Mouse (Mus musculus) cerebellum, adult 8-10 months (tissue): ENCODE measurements around the gene Nrxn3.

Experiments
- DNase-seq: peaks from one replicate; pipeline ENCODE4 v3.0.0; 2022

Gene Nrxn3

DNA sequence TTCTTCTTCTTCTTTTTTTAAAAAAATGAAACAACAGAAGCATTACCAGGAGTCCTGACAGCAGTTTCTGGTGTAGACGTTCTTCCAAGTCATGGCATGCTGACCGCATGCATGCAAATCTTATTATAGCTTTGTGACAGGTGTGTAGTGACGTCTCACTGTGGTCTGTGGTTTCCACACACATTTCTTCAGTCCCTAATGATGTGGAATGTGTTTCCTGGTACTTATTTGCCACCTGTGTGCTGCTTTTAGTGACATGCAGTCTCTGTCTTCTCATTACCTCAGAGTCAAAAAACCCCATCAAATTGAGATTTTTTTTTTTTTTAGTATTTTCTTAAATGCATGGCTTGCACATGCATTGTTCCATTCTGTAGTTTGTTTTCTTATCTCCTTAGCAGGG is 222.3 kb downstream of the Nrxn3 start:
- no peak for DNase-seq

- no peak for DNase-seq
These were observed 227.2 kb downstream of the Nrxn3 start for GRCm38 (mm10) chr12:88949870-88950269.

DNA sequence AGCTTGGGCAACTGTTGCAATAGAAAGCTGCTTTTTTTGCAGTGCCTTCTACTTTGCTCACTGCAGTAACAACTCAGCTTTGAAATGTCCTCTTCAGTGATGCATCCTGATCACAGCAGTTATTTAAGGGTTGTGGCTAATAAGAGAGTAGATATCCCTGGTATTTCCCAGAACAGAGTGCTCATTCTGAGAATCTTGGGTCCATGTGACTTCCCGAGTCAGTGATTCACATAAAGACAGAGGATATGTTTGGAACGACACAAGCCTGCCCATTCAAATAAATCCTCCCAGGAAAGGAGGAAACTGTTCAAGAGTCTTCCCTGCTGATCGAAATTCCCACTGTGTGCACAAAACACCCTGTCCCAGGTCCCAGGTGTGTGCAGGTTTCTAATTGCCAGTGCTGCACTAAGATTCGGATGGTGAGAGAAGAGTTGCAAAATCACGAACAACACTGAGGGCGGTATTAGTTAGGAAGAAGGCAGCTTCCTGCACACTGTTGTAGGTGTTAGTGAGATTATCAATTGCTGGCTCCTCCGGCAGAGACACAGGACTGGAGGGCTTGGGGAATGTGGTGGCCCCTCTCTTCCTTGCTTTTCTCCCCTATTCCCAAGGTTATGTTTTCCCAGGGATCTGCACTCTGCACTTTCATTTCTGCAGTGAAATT is 230.4 kb downstream of the Nrxn3 start:
- DNase-seq, result no peak

DNA sequence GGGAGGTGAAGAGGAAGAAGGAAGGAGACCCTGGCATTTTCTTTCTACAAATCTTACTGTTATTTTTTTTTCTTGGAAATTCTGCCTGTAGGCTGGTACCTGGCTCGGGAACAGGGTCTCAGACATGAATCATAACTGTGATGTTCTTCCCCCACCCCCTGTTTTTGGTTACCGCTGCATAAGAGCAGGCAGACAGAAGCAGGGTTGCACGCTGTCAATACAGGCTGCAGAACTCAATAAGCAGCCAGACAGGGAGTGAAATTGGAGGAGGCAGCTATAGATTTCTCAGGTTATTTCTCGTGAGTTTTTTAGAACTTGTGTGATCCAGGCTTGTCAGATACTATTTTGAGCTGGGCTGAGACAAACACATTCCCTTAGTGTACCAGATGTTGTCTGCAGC is 231.1 kb downstream of the Nrxn3 start:
- no peak for DNase-seq

DNA sequence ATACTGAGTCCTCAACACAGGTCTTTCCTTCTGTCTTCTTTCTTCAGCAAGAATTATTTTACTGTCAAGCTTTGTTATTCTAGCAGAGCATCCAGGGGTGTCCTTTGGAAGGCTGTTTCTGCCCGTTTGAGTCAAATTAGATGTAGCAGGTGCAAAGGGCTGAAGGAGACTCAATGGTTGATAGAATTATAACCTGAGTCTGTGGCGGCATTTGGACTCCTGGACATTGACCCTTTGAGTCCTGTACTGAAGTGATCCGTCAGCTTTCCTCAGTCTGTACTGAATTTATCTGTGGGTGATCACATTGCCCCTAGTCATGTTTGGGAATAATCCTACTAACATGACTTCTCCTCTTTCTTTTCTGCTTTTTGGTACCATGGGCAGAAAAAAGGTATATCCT is 234.8 kb downstream of the Nrxn3 start:
- DNase-seq, result no peak

DNA sequence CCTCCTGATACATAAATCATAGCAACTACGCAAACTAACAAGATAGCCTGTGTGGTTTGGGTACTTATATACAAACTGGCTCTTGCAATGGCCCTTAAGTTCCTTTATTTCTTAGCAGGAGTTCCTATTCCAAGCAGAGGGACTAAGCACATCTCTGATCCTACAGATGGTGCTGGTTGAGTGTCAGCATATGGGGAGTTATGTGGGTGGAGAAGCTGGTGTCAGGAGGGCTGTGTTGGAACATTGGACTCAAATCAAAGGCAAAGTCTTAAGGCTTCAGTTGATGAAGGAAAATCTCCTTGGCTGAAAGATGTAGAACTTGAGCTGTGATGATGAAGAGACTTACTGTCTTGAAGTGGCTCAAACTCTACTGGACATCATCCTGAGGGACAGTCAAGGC is 238.1 kb downstream of the Nrxn3 start:
- DNase-seq, result no peak

DNA sequence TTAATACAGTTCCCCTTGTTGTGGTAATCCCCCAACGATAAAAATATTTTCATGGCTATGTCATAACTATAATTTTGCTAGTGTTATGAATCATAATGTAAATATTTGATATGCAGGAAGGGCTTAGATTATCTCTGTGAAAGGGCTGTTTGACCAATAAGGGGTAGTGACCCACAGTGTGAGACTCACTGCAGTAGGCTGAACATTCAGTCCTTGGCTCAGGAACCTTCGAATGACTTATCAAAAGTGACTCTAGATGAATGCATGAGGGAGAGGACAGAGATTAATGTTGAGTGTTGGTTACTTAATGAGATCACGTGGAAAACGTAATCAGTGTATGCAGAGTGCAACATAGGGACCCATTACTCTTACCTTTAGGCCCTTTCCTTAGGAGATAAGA is 243.7 kb downstream of the Nrxn3 start:
- DNase-seq, result no peak

- DNase-seq, result no peak
These were observed 253.9 kb downstream of the Nrxn3 start for GRCm38 (mm10) chr12:88976621-88977020.

DNA sequence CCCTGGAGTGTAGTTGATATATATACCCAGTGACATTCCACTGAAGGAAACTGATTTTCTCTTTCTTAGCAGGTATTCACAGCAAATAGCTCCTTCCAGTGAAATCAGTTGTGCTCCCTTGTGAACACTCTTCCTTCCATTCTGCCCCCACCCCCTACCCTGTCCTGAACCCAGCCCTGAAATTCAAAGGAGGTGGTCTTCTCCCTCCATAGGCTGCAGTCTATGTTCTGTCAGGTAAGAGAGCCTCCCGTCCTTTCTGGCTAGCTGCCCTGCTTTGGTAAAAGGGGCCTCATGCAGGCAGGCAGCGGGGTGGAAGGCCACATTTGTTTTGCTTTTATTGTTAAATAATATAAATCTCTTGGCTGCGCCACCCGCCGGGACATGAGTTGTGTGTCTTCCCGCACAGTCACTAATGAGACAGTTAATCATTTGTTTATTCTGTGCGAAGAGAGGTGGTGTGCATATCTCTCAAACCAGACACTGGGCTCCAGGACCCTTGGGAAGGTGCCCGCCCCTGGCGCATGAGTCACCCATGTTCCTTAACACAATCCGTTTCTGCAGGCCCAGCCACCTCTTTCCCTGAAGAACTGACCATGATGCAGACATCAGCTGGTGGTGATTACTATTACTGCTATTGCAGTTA is 261.1 kb downstream of the Nrxn3 start:
- no peak for DNase-seq

DNA sequence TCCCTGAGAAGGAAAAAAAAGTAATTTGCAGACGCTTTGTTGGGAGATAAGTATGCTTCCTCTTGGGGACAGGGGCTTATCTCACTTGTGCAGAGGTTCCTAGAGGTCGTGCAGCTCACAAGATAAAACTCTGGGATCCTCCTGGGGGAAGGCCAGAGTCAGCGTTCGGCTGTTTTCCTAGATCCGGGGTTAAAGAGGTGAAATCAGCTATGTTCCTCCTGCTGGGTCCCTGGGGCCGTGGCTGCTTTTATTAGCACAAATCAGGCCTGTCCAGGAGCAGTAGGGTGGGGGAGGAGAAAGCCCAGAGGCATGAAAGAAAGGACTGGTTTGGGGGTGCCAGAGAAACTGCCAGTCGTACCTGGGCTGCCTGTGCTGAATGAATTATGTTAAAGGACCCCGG is 261.7 kb downstream of the Nrxn3 start:
- no peak for DNase-seq

DNA sequence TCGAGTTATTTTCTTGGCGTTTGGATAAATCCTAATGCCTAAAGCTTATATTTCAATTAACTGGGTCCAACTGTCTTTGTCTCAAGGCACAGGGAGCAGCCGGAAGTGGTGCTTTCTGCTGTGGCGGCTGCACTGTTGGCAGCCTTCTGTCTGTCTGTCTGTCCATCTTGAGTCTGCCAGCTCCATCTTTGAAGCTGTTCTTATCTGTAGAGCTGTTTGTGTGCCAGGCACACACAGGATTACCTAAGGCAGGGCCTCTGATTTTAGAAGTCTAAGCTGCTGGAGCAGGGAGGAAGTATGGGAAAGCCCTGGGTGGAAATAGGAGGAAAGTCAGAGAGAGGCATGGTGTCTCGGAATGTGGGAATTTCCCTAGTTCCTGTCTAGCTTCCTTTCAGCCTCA is 262.1 kb downstream of the Nrxn3 start:
- DNase-seq, result no peak

DNA sequence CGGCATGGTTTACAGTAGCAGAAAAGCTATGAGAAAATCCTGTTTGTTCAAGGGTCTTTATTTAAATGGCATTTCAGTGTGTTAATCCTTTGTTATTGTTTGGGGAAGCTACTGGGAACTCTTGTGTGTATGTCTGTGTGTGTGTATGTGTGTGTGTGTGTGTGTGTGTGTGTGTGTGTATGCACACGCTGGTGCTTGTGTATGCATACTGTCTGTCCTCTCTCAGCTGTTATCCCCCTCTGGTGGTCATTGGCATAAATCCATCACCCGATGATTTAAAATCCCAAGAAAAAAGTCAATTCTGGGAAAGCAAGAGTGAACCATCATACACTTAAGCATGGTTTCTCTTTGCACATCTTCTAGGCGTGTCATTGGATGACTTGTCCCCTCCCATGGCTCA is 264.4 kb downstream of the Nrxn3 start:
- no peak for DNase-seq

GRCm38 (mm10) chr12:88990753-88991152 is 268.1 kb downstream of the Nrxn3 start:
- DNase-seq, result no peak

GRCm38 (mm10) chr12:88992141-88992540 is 269.5 kb downstream of the Nrxn3 start:
- no peak for DNase-seq

GRCm38 (mm10) chr12:88993788-88994187 is 271.1 kb downstream of the Nrxn3 start:
- no peak for DNase-seq

DNA sequence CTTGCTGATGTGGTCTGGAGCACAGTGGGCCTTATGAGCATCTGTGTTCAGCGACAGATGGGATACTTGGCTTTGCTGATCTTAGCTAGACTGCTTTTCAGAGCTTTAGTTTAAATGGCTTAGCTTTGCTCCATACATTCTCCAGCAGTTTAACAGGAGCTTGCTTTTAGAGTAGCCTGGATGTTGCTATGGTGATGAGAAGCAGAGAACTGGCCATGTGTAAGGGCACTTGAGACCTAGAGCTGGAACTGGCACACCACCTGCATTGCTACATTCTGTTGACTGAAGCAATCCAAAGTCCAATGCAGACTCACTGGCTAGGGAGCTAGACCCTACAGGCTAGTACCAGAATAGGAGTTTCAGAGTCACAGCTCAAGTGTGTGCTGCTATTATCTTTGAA is 293.8 kb downstream of the Nrxn3 start:
- no peak for DNase-seq

DNA sequence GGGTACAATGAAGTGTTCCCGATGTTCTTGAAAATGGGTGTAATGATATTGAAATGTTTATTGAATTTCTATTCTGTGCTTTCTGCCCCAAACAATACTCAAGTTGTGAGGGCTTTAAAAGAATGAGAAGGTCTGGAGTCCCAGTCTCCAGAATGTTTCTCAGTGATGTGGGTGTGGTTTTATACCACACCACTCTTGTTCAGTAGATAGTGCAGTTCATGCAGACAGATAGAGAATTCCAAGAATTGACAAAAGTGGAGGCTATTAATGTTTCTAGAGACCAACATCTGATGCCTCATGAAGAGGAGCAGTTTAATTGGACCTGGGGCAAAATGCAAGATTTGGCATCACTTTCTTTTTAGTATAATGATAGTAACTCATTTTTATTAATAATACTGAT is 302.5 kb downstream of the Nrxn3 start:
- no peak for DNase-seq

GRCm38 (mm10) chr12:89035984-89036618 is 313.4 kb downstream of the Nrxn3 start:
- DNase-seq, result no peak

DNA sequence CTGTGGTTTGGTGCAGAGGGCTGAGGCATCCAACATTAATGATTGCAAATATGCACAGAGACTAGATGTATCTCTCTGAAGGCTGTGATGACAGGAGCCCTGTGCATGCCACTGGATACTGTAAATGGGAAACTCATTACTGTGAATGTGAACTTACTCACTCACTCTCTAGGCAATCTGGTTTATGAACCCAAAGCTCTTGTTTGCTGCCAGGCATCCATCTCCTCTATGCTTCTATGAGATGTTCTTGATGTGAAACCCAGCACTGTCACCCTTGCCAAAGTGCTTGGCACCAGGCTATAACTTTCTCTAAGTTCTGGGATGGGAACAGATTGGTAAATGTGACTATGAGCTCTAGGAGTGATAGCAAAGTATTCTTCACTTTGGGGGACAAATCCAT is 317.5 kb downstream of the Nrxn3 start:
- DNase-seq, result no peak

DNA sequence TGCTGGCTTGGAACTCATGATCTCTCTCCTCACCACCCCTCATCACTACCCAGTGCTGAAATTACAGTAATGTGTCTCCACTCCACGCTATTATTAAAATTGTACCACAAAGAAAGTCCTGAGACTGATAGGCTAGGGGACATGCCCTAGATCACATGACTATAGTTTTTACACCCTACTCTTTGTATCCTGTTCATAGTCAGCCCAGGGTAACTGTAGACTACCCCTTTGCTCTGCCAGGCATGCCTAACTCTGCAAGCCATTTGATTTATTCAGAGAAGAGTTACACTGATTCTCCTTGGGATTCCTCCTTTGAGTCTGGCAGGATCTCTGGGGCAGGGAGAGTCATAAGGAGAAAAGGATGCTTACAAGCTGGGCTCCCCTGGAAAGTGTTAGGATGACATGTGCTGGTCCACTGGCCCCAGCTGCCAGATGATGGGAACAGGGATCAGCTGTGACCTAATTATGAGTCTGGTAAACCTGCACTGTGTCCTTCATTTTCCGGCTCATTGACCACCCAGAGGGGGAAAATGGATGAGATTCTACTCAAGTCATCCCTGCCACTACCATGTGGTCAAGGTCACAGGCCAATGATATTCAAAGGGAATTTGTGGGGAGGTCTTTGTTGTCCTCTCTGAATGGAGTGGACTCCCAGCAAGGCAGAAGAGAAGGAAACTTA is 318.9 kb downstream of the Nrxn3 start:
- peak; percentile 5 for DNase-seq

DNA sequence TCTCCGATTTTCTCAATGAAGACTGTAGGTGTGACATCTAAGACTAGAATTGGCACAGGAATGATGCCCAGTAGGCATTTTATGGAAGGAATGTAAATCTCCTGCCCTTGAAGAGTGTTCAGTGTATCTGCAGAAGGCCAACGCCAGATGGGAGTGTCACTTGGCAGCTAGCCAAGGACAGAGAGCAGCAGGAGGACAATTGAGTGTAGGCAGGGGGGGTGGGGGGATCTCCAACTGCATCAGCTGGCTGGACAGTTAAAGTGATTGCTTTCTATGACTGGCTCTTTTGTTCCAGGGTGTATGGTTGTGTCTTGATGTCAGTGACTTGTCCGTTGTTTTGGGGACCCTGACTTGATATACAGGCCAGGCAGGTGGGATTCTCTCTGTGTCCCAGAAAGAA is 326.6 kb downstream of the Nrxn3 start:
- DNase-seq, result no peak

- DNase-seq, result no peak
These were observed 327.0 kb downstream of the Nrxn3 start for GRCm38 (mm10) chr12:89049686-89050085.

DNA sequence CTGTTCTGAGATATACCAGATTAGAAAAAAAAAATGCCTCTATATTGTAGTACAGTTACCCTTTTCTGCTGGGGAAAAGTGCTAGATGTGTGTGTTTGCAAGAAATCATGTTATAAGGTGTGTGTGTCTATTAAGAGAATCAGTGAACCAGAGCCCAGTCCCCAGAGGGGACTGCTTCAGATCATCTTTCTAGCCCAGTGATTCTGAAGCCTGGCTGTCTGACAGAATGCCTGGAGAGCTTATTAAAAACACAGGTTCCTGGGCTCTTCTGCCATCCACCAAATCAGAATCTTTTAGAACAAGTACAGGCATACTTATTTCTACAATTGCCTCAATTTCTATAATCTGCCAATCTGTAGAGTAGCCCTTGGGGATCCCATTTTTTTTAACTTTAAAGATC is 349.8 kb downstream of the Nrxn3 start:
- DNase-seq, result no peak

DNA sequence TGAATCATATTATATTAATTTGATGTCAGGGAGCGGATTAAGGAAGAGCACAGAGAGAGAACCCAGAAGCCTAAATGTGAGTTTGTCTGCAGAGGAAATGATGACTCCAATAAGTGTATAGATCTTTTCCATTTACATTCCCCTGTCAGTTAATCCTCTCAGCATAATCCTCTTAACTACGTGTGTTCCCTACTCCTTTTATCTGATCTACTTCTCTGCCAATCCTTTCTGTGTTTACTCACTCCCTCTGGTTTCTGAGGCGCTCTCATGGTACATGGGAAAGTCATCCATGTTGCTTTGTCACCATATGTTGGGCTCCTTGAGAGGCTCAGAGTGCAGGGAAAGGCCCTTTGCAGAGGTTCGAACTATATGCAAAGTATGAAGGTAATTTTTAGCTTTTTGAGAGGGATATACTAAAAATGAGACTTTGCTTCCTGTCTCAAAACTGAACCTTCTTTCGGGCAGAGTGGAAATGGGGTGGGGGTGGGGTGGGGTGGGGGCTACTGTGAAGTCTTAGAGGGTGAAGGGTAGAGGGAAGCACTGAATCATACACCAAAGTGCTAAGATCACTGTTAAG is 350.6 kb downstream of the Nrxn3 start:
- DNase-seq, result no peak
